Mouse (Mus musculus) bone marrow, adult 2 months (tissue): ENCODE data around the gene Chil1. TPM values are rescaled to one million over a fixed set of nuclear protein-coding genes. Genes with fewer than 3 reads are reported as not detected.

Source experiments
- H3K27ac ChIP-seq: fragments of 200-500 bp; 2 replicates; pipeline ENCODE4 v1.5.1; 2012; ENCODE audit warnings: low read depth, mild to moderate bottlenecking, control low read depth, inconsistent platforms, low read length; ENCODE audit not compliant: control insufficient read depth, poor library complexity, insufficient read depth
- H3K4me1 ChIP-seq: fragments of 200-500 bp; 2 replicates; pipeline ENCODE4 v1.6.1; 2011; ENCODE audit warnings: low read length; ENCODE audit not compliant: control insufficient read depth, insufficient read depth
- H3K4me3 ChIP-seq: fragments of 200-500 bp; replicated peaks from 2 replicates; pipeline ENCODE3; 2011; ENCODE audit warnings: mild to moderate bottlenecking, low read depth, low read length, control low read depth; ENCODE audit not compliant: control insufficient read depth
- CTCF ChIP-seq: fragments of 200-500 bp; IDR thresholded peaks from 2 replicates; pipeline ENCODE4 v1.5.1; 2011; ENCODE audit warnings: low read length, control low read depth; ENCODE audit not compliant: control insufficient read depth, insufficient read depth
- POLR2A ChIP-seq: fragments of 200-500 bp; IDR thresholded peaks from 2 replicates; pipeline ENCODE4 v1.6.1; 2011; ENCODE audit warnings: low read depth, mild to moderate bottlenecking, control low read depth, low read length, borderline replicate concordance; ENCODE audit not compliant: control insufficient read depth
- WGBS: fragments of 180-500 bp; shearing (Covaris S2); methylation state at CpG from one replicate; pipeline ENCODE4 v1.1.7; 2018; 5-methylcytosine and 5-hydroxymethylcytosine counted together
- polyA plus RNA-seq: library from polyadenylated mRNA; stranded (reverse); fragments of >200 nt; gene quantifications from 2 replicates; pipeline ENCODE4 v1.2.4, GENCODE M21; 2011; ENCODE audit warnings: low replicate concordance; ENCODE audit not compliant: missing spikeins, insufficient read depth, insufficient read length

Chil1 gene
- polyA plus RNA-seq, 1 experiment: 135 TPM

GRCm38 (mm10) chr1:134195571-134195970 lies 13.6 kb downstream of the Chil1 start:
- H3K4me1 ChIP-seq: peaks cover 6% of the 10 kb centered on the region
- TF ChIP-seq POLR2A (no peak), CTCF (no peak)
- peak overlapping the region; percentile 55; the same call in 1 of the 2 replicates for H3K27ac ChIP-seq
- WGBS: 16% methylated on average over 3 of the region's 3 CpGs
- no peak overlapping the region for H3K4me3 ChIP-seq

- WGBS: 34% methylated on average over 4 of the region's 4 CpGs
- peaks cover 6% of the 10 kb centered on the region for H3K4me1 ChIP-seq
- TF ChIP-seq POLR2A (no peak), CTCF (no peak)
- peak overlapping the region; percentile 55 for H3K27ac ChIP-seq
- peak overlapping the region; percentile 1 for H3K4me3 ChIP-seq
Observed at GRCm38 (mm10) chr1:134195979-134196378, 14.0 kb downstream of the Chil1 start.

GRCm38 (mm10) chr1:134196386-134196785 lies 14.4 kb downstream of the Chil1 start:
- peak overlapping the region; percentile 1 for H3K4me3 ChIP-seq
- peak overlapping the region; percentile 55 for H3K27ac ChIP-seq
- TF ChIP-seq POLR2A (peak; percentile 27; the same call in 1 of the 2 replicates), CTCF (peak; percentile 84)
- 22% methylated on average over 4 of the region's 4 CpGs for WGBS
- peaks cover 6% of the 10 kb centered on the region for H3K4me1 ChIP-seq

- peaks cover 6% of the 10 kb centered on the region for H3K4me1 ChIP-seq
- no peak overlapping the region for H3K4me3 ChIP-seq
- TF ChIP-seq POLR2A: no peak
- no peak for TF ChIP-seq CTCF
- no peak overlapping the region for H3K27ac ChIP-seq
- 84% methylated on average over 15 of the region's 15 CpGs for WGBS
Observed at GRCm38 (mm10) chr1:134197325-134197982, 15.5 kb downstream of the Chil1 start.

- no peak overlapping the region for H3K27ac ChIP-seq
- H3K4me3 ChIP-seq: no peak overlapping the region
- peaks cover 6% of the 10 kb centered on the region for H3K4me1 ChIP-seq
- 84% methylated on average over 12 of the region's 12 CpGs for WGBS
- TF ChIP-seq POLR2A: no peak
- TF ChIP-seq CTCF: no peak
Observed at GRCm38 (mm10) chr1:134198197-134198995, 16.4 kb downstream of the Chil1 start.

GRCm38 (mm10) chr1:134200481-134200880 lies 18.5 kb downstream of the Chil1 start:
- H3K27ac ChIP-seq: no peak overlapping the region
- TF ChIP-seq CTCF: no peak
- TF ChIP-seq POLR2A: no peak
- WGBS: 63% methylated on average over 2 of the region's 2 CpGs
- H3K4me3 ChIP-seq: no peak overlapping the region
- H3K4me1 ChIP-seq: peaks cover 6% of the 10 kb centered on the region

- Histone ChIP-seq H3K4me1 (peaks cover under 1% of the 10 kb centered on the region), H3K27ac (no peak overlapping the region), H3K4me3 (no peak overlapping the region)
- no peak for TF ChIP-seq CTCF
- no peak for TF ChIP-seq POLR2A
- WGBS: 81% methylated on average over 6 of the region's 6 CpGs
Observed at GRCm38 (mm10) chr1:134200998-134201686, 19.2 kb downstream of the Chil1 start.
